Mouse (Mus musculus): ENCODE results near the gene Tfg. TPM values are rescaled to one million over a fixed set of nuclear protein-coding genes. Genes with fewer than 3 reads are reported as not detected.

Gene Tfg
- 10 to 100 TPM; 59.5 to 59.7 TPM for total RNA-seq (2021)

- DNase-seq = peak; percentile 98
These were observed at the start of gene Tfg for GRCm38 (mm10) chr16:56717224-56718200. Gene Tfg (minus strand): TSS chr16:56717450.

- DNase-seq = no peak
These were observed 11.8 kb upstream of the Tfg start for GRCm38 (mm10) chr16:56729060-56729459.

- DNase-seq = no peak
These were observed 7.7 kb upstream of the Tfg start for GRCm38 (mm10) chr16:56724927-56725326.

GRCm38 (mm10) chr16:56722357-56722756 is 5.1 kb upstream of the Tfg start:
- no peak for DNase-seq

- no peak for DNase-seq
These were observed 1.8 kb upstream of the Tfg start for GRCm38 (mm10) chr16:56719031-56719430.

- peak; percentile 16 to 17 for DNase-seq
These were observed 582 bp downstream of the Tfg start for GRCm38 (mm10) chr16:56716557-56717179.

- DNase-seq = no peak
These were observed 1.6 kb downstream of the Tfg start for GRCm38 (mm10) chr16:56715608-56716007.

GRCm38 (mm10) chr16:56710071-56710470 is 7.2 kb downstream of the Tfg start:
- DNase-seq = no peak

GRCm38 (mm10) chr16:56705731-56706130 is 11.5 kb downstream of the Tfg start:
- DNase-seq = no peak

GRCm38 (mm10) chr16:56700898-56701297 is 16.4 kb downstream of the Tfg start:
- no peak for DNase-seq

GRCm38 (mm10) chr16:56696448-56696847 is 20.8 kb downstream of the Tfg start:
- DNase-seq = no peak

- no peak for DNase-seq
These were observed 26.5 kb downstream of the Tfg start for GRCm38 (mm10) chr16:56690715-56691114.

GRCm38 (mm10) chr16:56686747-56687146 is 30.5 kb downstream of the Tfg start:
- no peak for DNase-seq

- DNase-seq = no peak
These were observed 36.1 kb downstream of the Tfg start for GRCm38 (mm10) chr16:56681010-56681645.

GRCm38 (mm10) chr16:56677146-56677545 is 40.1 kb downstream of the Tfg start:
- peak; percentile 13 to 25 for DNase-seq

- DNase-seq = no peak
These were observed 43.8 kb downstream of the Tfg start for GRCm38 (mm10) chr16:56673420-56673819.

- DNase-seq = no peak
These were observed 46.3 kb downstream of the Tfg start for GRCm38 (mm10) chr16:56670941-56671340.

- no peak for DNase-seq
These were observed 47.7 kb downstream of the Tfg start for GRCm38 (mm10) chr16:56669520-56669919.

GRCm38 (mm10) chr16:56658866-56659265 is 58.4 kb downstream of the Tfg start:
- DNase-seq = no peak

GRCm38 (mm10) chr16:56655193-56655910 is 61.9 kb downstream of the Tfg start:
- DNase-seq = no peak

GRCm38 (mm10) chr16:56646382-56647172 is 70.7 kb downstream of the Tfg start:
- DNase-seq = no peak

- no peak for DNase-seq
These were observed 72.0 kb downstream of the Tfg start for GRCm38 (mm10) chr16:56645251-56645650.

All from layer of hippocampus, postnatal 36 days (tissue).